Mouse (Mus musculus) C2C12 (cell line): Measurements from ENCODE around the gene Cxcl9.
A peak's percentile ranks its signal among the peaks of the same experiment; 100 is the strongest.

Experiments used
- CTCF ChIP-seq: IDR thresholded peaks from one replicate; pipeline ENCODE4 v1.5.1; 2011; ENCODE audit not compliant: control insufficient read depth, insufficient read depth, insufficient read length
- FOSL1 ChIP-seq: IDR thresholded peaks from one replicate; pipeline ENCODE4 v1.8.0; 2011; ENCODE audit warnings: mild to moderate bottlenecking, low read length; ENCODE audit not compliant: poor library complexity, insufficient read depth, severe bottlenecking
- MAX ChIP-seq: IDR thresholded peaks from one replicate; pipeline ENCODE4 v1.6.1; 2011; ENCODE audit warnings: mild to moderate bottlenecking, control low read depth
- MYOG ChIP-seq: IDR thresholded peaks from one replicate; pipeline ENCODE4 v1.6.1; 2011; ENCODE audit not compliant: control insufficient read depth, insufficient read length; ENCODE audit errors: extremely low read depth
- USF1 ChIP-seq: IDR thresholded peaks from one replicate; pipeline ENCODE4 v1.6.1; 2011; ENCODE audit warnings: low read depth, mild to moderate bottlenecking, control low read depth, moderate library complexity

DNA sequence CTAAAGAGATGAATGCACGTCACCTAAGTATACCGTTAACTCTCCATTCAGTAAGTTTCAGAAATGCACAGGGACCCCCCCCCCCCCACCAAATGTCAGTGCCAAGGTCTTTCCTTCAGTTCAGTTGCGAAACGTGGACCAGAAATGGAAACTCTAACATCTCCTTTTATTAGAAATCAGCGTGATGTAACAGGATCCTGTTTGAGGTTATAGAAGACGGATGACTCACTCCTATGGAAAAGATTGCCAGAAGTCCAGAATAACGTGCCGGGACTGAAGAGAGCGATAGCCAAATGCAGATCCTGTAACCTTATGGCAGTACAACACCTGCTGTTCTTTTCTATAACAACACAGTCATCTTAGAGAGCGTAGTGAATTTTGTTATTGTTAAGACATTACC lies 40.5 kb upstream of the Cxcl9 start:
- TF ChIP-seq USF1 (no peak), CTCF (no peak), MYOG (no peak), MAX (peak; percentile 35), FOSL1 (peak; percentile 61)
